Mouse (Mus musculus) c-Kit-positive CD71-negative TER-119-negative erythroid progenitor cells, embryonic 14.5 days (primary cell): Measurements from ENCODE around the gene Prtg.

Source experiments
- DNase-seq: peaks from one replicate; pipeline ENCODE4 v3.0.0-alpha.2; 2013; ENCODE audit warnings: low read depth

Gene Prtg

DNA sequence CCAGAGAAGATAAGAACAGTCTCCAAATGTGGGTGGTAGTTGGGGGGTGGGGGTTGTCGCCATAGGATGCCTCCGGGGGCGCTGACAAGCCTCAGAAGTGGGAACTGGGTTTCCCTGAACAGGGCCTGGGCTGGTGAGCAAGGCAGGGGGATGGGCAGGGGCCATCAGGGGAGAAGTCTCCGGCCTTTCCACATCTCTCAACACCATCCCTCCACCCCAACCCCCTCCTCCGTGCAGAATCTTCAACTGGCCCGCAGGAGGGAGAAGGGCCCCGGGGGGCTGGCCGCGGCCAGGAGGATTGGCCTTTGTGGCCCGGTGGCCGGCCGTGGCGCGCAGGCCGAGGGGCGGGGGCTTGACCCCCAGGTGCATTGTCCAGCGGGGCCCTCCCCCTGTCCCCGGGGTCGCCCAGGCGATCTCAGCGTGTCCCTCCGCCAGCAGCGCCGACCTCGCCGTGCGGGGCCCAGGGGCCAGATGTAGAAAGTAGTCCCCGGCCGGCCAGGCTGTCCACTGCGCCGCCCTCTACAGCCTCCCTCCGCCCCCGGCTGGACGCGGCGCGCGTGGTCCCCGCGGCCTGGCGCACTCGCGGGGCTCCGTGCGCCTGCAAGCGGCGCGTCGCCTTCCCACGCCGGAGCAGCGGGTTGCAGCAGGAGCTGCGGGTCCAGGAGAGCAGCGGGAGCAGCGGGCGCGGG, at the start of gene Prtg:
Gene Prtg, plus strand, starts transcription at position 144 of the 689 bp plus-strand sequence.
- DNase-seq: no peak

DNA sequence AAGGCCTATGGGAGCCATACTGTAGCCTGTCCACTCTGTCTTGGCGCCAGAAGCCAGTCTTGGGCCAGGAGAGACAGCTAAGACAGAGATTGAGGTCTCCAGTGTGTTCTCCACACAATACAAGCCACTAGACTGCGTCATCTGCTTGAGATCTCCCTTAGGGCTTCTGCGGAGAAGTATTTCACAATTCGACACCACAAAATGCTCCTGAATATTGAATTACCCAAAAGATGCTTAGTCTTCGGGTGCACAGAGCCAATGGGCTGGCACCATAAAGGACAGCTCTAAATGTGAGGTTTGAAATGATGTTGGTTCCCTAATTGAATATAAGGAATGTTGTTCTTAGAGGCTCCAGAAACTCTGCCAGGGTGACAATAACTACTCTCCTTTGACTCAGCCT, 49.5 kb upstream of the Prtg start:
- DNase-seq: no peak

DNA sequence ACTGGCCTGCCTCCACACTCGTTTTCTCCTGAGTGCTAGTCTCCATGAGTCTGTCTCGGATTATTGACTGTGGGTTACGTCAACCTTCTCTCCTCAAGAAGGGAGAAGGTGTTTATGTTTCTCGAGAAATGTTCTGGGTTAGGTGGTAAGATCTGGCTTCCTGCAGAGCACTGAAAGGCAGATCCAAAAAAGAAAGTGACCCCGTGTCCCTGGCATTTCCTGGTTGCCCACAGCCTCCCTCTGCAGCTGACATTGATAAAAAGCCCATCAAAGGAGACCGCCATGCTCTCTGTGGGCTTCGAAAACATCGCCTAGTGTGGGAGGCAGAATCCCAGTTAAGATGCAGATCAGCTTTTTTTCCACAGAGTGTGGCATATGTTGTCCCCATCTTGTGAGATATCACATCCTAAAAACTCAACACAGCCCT, 48.0 kb upstream of the Prtg start:
- no peak for DNase-seq

DNA sequence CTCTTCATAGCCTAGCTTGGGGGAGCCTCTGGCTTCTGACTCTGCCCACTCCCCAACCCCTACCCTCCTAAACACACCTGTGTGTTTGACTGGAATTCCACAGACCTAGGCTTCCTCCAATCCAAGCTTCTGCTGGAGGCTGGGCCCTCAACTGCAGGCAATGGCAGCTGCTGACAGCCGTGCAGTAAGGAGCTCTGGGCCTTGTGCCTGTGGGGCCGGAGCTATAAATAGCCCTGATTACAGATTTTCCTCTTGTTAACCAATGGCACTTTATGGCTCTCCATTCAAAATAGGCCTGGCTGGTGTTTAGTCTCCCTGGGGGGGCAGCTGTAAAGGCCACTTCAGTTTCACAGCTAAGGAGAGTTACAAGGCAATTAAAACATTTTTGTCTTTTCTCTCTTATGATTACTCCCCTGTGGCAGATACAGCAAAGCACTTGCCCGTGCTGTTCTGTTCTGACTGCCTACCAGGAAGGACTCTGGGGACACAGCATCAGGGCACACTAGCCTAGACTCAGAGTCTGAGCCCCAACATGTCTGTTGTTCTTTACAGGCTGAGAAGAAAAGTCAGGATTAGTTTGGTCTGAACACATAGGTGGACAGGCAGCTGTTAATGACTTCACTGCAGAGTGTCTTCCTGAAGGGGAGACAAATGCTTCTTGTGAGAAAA, 43.5 kb upstream of the Prtg start:
- no peak for DNase-seq

DNA sequence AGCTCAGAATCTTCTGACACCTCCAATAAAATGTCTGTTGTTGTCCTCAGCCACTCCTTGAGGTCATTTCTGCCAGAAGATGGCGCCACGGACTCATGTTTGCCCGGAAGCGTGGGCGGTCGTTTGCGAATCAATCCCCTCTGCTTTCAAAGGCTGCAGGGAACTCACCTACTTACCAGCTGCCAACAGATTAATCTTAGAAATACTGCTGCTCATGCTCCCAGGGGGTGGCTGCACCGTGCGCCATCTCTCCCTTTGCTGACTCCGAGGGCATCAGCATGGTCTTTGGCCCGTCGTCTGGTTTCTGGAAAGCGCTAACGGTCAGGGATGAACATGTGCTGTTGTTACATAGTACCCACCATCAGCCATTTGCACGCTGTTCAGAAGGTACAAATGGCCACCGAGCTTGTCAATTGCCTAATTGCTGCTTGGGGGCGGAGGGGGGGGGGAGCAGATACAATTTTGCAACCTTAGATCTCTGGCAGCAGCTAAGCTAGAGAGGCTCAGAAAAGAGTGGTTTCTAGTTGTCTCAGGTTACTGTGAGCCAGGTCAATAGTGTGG, 39.8 kb upstream of the Prtg start:
- peak; percentile 80 for DNase-seq

DNA sequence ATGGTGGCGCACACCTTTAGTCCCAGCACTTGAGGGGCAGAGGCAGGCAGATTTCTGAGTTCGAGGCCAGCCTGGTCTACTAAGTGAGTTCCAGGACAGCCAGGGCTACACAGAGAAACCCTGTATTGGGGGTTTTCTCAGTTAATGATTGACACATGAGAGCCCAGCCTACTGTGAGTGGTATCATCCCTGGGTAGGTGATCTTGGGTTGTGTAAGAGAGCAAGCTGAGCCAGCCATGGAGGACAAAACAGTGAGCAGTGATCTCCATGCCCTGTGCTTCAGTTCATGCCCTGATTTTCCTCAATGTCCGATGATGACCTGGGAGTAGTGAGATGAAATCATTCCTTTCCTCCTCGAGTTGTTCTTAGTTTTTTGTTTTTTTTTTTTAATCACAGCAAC, 31.7 kb upstream of the Prtg start:
- no peak for DNase-seq

DNA sequence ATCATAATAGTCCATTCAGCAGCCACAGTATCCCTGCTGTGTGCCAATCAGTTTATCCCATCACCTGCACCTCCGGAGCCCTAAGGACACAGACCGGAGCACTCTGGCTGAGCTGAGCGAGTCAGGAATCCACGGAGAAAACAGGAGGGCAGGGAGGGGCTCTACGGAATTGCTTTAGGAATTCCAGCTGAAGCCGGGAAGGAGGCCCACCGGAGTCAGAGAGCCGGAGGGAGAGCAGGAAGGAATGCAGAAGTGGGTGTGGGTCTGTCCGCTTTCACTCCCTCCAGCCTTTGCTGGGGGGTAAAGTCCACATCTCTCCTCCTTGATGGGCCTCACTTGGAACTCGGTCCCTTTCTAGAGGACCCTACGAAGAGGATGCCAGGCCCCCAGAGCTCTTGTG, 27.7 kb upstream of the Prtg start:
- DNase-seq: no peak

DNA sequence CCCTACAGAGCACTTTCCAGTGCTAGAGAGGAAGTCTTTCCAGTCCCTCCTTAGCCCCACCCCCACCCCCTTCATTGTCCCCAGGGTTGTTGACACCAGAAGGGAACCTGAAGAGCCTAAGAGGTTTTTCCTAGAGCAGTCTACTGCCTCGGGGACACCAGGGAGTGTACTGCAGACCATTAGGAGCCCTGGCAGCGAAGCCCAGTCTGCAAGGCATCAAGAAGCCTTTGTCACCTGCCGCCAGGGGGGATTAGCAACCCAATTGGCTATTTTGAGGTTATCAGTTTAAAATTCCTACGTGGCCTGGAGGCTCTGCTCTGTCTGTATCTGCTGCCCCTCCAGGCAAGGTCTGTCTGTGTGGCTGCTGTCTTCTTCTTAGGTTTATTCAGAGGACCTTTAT, 26.9 kb upstream of the Prtg start:
- DNase-seq: no peak

DNA sequence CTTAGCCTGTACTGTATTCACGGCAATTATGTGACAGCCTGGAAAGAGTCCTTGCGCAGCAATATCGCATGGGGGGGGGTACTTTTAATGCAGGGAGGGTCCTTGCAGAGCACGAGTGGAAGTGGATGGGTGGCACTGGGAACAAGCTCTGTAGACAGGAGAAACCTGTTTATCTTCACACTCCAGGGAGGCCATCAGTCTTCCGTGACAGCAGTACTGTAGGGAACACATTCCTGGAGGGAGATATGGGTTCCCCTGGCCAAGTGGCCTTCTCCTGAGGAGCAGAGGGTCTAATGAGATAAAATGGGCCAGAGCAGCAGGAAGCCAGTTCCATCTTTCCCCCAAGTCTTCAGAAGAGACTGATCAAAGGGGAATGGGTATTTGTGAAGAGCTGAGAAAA, 26.0 kb upstream of the Prtg start:
- no peak for DNase-seq

DNA sequence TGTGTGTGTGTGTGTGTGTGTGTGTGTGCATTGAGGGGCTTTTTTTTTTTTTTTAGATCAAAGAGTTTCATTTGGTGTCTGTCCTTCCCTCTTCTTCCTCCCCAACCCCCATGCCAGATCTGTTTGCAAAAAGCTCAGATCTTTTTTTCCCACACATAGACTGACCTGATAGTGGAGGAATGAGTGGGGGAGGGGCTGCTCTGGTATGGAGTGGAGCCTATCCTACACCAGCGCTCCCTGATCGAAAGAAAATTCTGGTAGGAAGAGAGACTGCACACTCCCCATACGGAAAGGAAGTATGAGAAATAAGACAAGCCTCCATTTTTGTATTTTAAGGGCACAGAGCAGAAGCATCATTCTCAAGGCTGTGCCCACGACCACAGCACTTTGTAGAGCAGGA, 25.2 kb upstream of the Prtg start:
- no peak for DNase-seq

DNA sequence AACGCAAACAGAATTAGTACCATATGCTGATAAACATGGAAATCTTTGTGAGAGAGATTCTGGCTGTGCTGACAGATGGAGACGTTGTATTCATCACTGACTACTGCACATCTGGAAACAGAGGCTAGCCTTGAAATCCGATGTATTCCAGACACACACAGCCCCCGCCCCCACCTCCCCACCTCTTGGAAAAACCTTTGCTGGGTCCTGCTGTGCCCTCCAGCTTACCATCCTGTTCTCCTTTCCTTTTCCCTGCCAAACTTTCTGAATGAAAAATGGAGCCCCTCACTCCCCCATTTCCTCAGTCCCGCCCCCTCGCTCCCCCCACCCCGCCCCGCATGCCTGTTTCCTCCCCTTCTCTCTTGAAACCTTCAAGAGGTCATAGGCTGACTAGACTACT, 24.6 kb upstream of the Prtg start:
- no peak for DNase-seq

DNA sequence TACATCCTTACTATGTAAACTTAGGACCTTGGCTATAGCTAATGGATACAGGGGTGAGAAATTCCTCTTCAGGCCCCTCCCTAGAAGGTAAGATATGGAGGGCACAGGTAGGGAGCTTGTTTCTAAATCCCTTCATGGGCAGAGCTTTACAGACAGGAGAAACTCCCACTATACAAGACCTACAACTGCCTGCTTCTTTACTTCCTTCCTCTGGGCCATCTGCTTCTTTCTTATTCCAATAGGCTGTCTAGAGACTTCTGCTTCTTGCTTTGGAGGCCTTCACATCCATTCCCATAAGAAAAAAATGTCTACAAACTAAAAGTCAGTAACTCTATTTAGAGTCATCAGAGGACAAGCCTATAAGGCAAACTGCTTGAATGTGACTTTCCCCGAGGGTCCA, 18.9 kb upstream of the Prtg start:
- DNase-seq: no peak

DNA sequence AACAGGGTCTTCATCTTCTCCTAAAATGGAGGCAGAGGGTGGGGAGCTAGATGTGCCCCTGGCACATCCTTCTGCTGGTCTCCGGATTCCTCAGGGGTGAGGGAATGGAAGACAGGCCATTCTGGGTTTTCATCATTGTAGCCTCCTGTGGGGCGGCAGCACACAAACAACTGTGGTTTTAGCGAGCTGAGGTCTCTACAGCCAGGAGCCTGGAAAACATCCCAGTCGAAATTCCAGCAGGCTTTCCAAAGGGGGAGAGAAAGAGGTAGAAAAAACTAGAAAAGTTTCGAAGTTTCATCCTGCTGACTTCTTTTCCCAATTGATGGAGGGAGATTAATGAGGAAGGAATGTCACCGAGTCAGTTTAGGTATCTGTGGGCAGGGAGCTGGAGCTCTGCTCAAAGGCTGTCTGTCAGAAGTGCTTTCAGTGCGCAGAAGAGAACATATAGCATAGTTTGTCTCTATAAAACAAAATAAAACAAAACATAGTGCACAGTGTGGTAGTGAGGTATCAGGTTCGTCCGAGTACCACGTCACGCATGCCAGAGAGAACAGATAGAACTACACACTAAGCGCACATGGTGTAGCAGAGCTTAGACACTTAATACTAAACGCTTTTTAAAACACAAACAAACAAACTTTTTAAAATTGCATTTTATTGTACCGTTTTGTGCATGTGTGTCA, 16.0 kb upstream of the Prtg start:
- no peak for DNase-seq

DNA sequence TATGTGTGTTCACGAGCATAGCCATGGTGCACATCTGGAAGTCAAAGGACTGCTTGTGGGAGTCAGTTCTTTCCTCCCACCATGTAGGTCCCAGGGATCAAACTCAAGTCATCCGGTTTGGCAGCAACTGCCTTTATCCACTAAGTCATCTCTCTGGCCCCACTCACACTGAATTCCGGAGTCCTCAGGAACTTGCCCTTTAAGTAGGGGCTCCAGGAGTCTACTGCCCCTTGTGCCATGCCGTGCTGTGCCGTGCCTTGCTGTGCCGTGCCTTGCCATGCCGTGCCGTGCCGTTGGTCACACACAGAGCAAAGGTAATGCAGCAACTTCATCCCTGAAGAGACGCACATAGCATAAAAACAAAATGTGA, 15.5 kb upstream of the Prtg start:
- no peak for DNase-seq

DNA sequence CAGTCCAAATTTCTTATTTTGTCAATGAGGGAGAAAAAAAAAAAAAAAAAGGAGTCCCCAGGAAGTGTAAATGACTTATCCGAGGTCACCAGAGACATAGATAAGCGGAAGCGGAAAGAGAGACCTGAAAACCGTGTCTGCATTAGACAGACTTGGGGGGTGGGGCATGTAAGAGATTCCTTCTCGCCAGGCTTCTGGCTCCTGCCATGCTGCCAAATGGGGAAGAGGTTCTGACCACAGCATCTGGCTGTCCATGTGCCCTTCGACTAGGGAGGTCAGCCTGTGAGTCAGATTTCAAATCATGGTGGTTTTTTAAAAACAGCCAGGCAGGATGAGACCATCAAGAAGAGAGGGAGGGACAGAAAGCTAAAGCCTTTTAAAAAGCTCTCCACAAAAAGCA, 15.0 kb upstream of the Prtg start:
- peak; percentile 72 for DNase-seq

DNA sequence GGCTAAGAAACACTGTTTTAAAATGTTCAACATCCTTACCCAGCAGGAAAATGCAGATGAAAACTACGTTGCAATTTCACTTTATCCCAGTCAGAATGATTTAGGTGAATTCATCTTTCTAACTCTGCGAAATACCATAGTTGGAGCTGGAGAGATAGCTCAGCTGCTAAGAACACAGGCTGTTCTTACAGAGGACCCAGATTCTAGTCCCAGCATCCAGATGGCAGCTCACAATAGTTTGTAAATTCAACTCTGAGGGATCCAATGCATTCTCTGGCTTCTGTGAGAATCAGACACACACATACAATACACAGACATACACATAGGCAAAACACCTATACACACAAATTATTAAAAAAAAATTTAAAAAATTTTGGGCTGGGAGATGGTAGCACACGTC, 11.4 kb upstream of the Prtg start:
- DNase-seq: no peak

DNA sequence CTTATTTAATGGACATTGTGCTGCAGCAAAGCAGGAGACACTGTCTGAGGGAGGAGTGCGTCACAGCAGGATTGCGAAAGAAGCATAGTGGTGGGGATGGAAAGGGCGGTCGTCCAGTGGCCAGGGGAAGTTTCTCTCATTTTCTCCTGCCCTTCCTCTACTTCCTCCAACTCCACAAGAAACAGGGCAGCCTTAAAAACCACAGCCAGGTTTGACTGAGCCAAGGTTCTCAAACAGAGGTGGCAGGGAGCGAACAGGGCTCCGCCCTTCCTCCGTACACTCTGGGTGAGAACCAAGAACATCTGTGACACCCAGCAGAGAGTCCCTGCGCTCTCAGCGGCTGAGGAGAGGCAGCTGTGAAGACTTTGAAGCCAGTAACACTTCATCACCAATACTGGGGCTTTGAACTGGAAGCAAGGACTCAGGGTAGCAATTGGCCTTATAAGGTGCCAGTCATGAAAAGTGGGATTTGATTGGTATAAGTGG, 9.5 kb upstream of the Prtg start:
- peak; percentile 48 for DNase-seq

DNA sequence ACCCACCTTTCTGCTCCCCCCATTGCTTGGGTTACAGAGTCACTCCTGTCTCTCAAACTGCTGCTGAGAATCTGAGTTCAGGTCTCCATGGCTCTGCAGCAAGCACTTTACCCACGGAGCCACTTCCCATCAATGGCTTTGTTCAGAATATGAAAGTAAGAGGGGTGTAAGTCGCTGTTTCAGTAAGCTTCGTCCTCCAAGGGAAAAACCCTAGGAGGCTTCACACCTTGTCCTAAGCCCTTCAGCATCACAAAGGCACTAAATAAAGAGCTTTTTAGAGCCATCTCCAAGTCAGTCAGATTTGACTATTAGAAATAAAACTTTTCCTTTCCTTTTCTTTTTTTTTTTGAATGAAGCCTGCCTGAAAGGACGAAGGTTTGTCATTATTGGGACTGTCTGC, 3.4 kb upstream of the Prtg start:
- no peak for DNase-seq

DNA sequence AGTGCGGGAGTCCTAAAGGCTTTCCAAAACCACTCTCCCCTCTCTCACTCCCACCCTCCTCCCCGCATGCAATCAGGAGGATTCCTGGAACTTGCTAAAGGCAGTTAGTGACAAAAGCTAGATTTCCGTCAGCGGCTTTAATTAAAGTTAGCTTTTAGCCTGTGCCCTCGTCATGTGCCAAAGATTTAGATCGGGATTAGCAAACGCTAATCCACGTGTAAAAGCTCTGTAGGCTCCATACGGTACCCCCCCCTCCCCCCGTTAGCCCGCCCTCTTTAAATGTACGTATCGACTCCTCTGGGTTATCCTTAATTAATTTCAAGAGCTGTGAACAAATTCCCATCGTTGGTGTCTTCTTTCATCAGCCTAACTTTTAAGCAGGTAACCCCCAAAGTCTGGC, 528 bp upstream of the Prtg start:
- no peak for DNase-seq

DNA sequence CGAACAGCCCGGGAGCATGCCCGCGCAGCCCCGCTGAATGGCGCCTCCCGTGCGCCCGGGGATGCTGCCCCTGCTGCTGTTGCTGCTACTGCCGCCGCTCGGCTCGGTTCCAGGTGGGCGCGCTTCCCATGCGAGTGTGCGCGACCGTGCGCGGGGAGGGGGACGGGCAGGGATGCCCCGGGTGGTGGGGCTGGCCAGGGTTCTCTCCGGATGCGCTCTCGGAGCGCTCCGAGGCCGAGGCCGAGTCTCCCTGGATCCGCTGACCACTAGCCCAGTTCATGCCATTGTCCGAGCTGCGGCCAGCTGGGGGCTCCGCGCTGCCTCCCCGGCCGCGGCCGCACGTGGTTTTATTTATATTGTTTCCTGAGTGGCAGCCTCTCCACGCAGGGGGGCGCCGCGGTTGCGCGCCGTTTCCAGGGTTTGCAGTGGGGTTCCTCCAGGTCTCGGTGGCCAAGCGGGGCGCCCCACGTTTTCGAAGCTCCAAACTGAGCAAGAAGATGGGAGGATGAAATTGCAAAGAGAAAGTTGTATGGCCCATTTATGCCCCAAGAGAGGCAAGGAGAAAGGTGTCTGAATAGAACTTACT, 839 bp downstream of the Prtg start:
- DNase-seq: no peak

DNA sequence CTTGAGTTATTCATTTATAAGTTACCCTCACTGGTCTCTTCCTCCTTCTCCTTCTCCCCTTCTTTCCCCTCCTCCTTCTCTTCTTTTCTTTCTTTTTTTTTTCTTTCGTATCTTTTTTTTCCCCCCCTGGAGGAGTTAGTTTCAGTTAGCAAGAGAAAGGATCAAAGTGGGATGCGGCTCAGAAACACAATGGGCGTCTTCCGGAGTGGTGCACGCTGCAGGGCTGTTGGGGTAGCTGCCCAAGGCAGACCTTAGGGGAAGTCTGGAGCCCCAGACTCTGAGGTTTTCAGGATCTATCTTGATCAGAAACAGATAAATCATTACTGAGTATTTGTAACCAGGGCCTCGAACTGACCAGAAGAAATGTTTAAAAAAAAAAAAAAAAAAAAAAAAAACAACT, 1.5 kb downstream of the Prtg start:
- DNase-seq: no peak

DNA sequence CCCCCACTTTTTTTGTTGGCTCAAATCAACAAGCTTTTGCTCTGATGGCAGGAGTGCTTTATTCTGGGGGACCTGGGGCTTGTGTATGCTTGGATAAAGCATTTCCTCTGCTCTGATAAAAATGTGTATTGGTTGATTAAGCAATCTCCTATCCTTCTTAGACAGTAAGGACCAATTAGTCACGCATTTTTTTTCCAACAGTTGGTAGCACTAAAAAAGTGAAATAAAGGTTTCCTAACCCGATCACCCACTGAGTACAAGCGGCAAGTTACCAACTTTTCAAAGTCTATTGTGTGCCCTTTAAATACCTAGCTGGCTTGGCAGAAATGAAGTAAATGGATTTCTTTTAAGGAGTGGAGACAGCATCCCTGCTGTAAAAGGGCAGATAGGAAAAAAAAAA, 1.9 kb downstream of the Prtg start:
- no peak for DNase-seq

DNA sequence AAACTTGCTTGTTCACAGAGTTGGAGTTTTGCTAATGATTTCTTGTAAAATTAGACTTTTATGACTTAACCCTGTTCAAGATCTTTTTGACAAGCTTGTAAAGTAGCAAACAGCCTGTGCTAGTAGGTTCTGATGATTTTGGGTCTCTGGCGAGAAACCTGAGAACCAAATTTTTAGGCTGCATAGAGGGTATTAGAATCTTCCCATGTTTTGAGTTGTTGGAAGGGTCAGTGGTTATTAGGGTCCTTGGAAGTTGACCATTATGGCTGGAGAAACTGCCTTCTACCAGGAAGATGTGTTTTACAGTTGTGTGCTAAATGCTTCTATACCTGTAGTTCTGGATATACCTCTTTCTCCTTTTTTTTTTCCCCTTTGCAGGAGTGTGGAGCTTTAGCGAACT, 2.4 kb downstream of the Prtg start:
- no peak for DNase-seq
